Mouse (Mus musculus) thymus, adult 2 months (tissue): ENCODE results near the gene Chd8.

Source experiments
- CTCF ChIP-seq: fragments of 200-500 bp; IDR thresholded peaks from 2 replicates; pipeline ENCODE4 v1.5.1; 2012; ENCODE audit warnings: mild to moderate bottlenecking, control low read depth, low read length, moderate library complexity, borderline replicate concordance; ENCODE audit not compliant: control insufficient read depth, poor library complexity, insufficient read depth; ENCODE audit errors: extremely low read depth
- POLR2A ChIP-seq: fragments of 200-500 bp; IDR thresholded peaks from 2 replicates; pipeline ENCODE4 v1.6.1; 2012; ENCODE audit warnings: mild to moderate bottlenecking, low read length, control low read depth, moderate library complexity; ENCODE audit not compliant: control insufficient read depth, poor library complexity, insufficient read depth; ENCODE audit errors: extremely low read depth

GRCm38 (mm10) chr14:52155008-52155407 lies 102.6 kb downstream of the Chd8 start:
- no peak for TF ChIP-seq CTCF
- no peak for TF ChIP-seq POLR2A
